Mouse (Mus musculus): ENCODE results near the gene Adamts4.
A peak's percentile ranks its signal among the peaks of the same experiment; 100 is the strongest.
"Not testable (repeated sequence)": the region's sequence is repeated elsewhere in the genome, so short reads cannot be mapped to it uniquely, and the experiment has no call there.

Adamts4 gene

DNA sequence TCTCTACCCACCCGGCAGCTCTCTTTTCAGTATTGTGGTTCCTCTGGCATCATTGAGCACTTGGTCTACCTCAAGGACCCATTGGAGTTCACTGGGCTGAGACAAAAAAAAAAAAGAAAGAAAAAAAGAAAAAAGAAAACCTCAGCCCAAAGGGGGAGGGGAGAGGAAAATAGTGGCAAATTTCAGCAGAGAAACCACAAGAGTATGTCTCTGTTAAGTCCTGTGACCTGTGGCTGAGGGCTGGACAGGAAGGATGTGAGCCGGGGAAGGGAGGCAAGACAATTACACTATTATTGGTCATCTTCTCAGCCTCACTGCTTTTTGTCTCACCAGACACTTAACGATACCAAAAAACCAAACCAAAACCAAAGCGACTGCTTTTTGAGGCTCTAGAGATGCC lies 18.4 kb upstream of the Adamts4 start:
- DNase-seq (ENCODE audit: low read depth, low spot score): no peak

DNA sequence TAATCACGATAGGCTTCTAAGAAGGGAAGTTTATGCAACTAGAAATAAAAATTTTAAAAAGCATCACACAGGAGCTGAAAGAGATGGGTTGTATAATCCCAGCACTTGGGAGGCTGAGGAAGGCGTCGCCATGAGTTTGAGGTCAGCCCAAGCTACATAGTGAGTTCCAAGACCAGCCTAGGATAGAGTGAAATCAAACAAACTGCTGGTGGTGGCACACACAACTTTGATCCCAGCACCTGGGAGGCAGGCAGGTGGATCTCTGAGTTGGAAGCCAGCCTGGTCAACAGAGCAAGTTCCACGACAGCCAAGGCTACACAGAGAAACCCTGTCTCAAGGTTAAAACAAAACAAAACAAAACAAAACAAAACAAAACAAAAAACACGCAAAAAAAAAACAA lies 17.9 kb upstream of the Adamts4 start:
- DNase-seq (ENCODE audit: low read depth, low spot score): no peak

DNA sequence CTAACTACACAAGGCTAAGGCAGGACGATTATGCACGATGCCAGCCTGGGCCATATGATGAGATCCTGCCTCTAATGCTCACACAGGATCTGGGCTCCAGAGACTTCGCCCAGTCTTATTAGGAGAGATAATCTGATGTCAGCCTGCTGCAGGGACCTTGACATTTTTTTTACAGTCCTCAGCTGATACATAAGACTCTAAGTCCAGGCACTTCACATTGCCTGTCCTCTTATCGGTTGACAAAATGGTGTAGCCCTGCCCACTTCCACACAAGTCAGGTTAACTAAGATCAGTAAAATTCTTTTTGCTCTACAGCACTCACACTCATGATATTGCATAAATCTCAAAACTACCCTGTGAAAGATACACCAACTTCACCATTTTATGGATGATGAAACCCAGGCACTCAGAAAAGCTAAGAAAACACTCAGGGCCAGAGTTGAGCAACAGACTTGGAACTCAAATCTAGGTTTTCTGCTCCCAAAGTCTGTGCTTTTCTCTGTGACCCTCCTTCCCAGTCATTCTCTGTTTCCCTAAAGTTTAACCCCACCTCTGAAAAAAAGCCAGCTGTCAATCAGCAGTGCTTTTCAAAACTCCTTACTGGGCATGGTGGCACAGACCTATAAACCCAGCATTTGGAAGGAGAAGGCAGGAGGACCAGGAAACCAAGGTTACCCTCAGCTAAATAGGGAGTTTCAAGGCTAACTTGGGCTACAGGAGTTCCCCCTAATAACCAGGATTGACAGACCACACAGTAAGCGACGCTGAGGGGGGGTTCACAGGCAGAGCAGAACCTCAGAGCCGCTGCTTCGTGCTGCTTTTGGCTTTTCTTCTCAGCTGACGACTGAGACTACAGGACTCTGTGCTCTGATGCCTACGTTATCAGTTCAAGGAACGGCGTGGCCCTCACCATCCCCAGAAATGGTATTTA lies 17.2 kb upstream of the Adamts4 start:
- no peak for DNase-seq (ENCODE audit: low read depth, low spot score)

DNA sequence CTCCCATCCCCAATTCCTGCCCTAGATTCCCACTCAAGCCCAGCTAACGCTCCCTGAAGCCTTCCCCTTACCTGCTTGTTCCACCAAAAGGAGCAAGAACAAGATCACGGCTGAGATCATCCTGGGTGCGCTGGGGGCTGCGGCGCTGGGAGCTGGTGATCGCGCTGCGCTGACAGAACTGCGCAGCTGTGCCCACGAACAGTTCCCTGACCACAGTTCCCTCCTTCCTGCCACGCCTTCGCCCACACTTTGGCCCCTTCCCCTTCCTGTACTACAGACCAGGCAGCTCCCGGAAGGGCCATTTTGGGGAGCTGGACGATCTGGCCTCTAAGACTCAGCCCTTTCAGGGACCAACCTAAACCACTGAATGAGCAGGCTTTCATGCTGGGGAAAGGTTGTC lies 16.1 kb upstream of the Adamts4 start, which contains the start of gene Fcer1g:
TSS of gene Fcer1g (minus strand) at position 240 of the 400 bp plus-strand sequence.
- DNase-seq (ENCODE audit: low read depth, low spot score): no peak

DNA sequence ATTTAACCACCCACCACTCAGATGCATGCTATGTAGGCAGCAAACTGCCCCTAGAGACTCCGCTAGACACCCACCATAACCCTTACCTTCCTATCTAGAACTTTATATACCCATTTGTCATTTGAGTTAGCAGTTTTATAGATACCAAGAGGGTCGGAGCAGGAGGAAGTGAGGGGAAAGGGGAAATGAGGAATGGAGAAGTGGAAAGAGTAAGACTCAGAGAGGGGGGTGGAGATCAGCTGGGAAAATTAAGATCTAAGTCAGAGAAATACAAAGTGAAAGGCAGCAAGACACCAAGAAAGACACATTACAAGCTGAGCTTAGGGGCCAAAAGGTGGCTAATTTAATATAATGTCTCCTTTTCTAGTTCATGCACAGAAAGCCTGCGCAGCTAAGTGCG lies 15.7 kb upstream of the Adamts4 start:
- DNase-seq (ENCODE audit: low read depth, low spot score): no peak

DNA sequence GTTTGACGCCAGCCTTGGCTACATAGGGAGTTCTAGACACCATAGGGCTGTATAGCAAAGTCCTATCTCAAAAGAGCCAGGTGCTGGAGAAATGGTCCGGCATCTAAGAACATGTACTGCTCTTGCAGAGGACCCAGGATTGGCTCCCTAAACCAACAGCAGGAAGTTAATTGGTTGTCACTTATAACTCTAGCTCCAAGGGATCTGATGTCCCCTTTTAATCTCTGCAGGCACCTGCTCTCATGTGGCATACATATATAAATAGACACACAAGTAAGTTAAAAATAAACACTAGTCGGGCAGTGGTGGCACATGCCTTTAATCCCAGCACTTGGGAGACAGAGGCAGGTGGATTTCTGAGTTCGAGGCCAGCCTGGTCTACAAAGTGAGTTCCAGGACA lies 14.4 kb upstream of the Adamts4 start:
- DNase-seq (ENCODE audit: low read depth, low spot score): peak; percentile 73

DNA sequence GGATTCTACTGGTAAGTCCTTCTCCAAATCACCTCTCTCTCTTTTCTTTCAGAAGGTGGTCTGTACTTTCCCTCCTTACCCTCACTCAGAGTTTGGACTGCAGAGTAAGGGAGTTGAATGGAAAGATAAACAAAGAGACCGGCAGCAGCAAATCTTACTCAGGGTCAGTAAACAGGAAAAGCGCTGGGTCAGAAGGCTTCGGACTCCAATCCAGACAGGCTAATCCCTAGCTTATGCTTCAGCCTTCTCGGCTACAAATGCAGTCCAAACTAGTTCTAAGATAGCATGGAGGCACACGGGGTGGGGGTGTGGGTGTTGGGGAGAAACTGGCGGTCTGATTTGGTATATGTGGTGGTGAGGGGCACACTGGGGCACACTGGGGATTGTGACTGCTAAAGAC lies 12.8 kb upstream of the Adamts4 start:
- DNase-seq (ENCODE audit: low read depth, low spot score): no peak

DNA sequence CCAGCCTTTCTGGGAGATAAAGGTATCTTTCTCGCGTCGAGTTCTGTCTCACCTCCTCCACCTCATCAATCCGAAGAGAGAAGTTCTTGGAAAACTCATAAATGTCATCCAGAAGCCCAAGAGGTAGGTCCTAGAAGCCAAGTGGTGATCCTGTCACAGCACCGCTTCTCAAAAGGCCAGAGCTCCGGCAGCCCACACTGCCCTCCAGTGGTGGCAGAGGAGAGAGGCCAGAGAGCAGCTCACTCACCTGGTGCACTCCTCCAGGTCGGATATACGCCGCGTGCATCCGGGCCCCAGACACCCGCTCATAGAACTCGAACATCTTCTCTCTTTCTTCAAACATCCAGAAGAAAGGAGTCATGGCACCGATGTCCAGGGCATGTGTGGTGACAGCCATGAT lies 11.8 kb upstream of the Adamts4 start:
- DNase-seq (ENCODE audit: low read depth, low spot score): no peak

DNA sequence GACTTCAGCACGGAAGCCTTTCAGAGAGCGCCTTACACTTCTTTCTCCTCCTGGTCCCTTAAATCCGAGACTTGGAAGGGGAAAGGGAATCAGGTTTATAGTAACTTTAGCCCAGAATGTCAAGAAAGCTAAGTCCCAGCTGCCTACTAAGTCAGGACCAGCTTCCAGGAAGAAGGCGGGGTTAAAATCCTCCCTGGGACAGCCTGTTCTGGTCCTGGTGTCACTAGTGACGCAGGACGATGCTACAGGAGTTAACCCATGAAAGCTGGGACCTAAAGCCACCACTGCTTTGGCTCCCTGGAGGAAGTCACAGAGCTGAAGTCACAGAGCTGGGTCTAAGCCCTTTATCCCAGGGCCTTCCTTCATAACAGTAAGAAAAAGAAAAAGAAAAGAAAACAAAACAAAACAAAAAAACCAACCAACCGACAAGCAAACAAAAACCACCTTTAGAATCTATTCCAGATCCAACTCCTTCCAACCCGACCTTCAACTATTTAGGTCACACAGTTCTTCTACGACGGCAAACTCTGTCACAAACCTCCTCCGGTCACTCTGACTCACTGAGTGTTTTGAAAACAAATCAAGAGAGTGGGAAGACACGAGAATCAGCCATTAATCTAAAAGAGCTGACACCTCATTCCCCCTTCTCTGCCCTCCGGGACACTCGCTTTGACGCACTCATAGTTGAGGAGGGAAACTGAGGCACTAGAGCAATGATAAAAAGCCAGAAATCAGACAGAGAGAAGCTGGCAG lies 10.1 kb upstream of the Adamts4 start:
- DNase-seq (ENCODE audit: low read depth, low spot score): peak; percentile 86

DNA sequence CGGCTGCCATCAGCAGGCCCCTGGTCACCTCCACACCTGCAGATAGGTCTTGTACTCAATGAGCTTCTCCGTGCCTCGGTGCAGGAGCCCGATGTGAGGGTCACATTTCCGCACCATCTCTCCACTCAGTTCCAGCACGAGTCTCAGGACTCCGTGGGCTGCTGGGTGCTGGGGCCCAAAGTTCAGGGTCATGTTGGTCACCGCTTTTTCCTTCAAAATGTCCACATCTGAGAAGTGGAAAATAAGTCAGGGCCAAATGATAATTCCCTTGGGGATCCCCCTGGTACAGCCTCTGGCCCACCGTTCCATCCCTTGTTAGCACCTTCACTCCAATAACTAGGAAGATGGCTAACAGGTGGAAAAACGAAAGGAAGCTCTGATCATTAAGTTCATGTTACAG lies 9.3 kb upstream of the Adamts4 start:
- DNase-seq (ENCODE audit: low read depth, low spot score): no peak

DNA sequence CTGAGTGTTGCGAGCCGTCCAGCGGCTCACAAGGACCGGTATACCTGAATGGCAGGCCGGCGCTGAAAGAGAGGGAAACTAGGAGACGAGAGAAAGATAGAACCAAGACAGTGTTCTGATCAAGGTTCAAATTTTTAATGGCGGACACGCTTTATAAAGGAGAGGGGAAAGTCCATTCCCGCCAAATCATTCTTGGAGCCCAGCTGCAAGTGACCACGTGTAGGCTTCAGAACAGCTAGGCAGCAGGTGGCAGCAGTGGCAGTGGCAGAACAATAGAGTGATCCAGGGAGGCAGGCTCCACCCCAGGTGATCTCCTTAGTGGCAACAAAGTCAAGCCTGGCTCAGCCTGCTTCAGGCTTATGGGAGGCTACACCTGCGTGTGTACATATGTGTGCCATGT lies 8.3 kb upstream of the Adamts4 start:
- not testable (repeated sequence) for DNase-seq (ENCODE audit: low read depth, low spot score)

DNA sequence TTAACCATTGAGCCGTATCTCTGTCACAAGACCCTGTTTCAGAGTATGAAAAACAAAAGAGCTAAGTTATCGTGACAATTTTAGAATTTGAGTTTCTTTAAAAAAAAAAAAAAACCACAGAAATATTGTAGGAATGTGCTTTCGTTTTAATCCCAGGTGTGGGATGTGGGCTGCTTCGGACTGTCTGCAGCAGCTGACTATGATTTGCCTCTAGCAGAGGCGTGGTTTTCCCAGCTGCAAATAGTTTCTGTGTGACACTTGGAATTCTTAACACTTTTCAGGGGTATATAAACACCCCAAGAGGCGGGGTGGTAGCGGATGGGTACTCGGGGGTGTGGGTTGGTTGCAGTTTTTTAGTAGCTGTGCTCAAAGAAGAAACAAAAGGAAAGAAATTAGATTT lies 4.9 kb upstream of the Adamts4 start:
- DNase-seq (ENCODE audit: low read depth, low spot score): no peak

DNA sequence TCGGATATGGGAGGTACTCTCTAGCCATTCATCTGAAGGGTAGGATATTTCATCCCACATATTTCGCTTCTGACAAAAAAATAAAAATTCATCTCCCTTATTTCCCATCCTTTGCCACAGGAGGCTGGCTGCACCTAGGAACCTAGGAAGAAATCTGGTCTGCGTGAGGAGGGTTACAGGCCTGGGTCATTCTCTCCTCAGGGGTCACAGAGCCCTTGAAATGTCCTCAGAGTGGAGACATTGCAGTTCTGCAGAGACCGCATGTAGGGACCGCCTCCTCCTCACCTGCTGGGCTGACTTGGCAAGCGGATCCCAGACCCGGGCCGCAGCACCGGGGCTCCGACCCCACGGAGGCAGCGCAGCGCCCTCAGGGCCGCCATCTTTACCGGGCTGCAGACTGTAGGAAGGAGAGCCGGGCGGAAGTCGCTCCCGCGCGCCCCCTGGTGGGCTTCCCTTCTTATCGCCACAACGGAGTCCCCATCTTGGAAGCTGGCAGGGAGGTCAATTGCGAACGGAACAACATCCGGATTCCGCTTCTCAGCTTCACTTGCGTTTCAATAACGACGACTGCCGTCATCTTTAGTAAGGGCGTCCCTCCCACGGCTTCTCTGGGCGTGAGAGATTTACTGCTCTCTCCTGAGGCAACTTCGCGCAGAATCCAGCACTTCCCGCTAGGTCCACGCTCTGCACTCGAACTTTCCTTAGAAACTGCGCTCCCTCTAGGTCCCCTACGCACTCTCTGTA lies 3.3 kb upstream of the Adamts4 start:
- DNase-seq (ENCODE audit: low read depth, low spot score): peak; percentile 99

DNA sequence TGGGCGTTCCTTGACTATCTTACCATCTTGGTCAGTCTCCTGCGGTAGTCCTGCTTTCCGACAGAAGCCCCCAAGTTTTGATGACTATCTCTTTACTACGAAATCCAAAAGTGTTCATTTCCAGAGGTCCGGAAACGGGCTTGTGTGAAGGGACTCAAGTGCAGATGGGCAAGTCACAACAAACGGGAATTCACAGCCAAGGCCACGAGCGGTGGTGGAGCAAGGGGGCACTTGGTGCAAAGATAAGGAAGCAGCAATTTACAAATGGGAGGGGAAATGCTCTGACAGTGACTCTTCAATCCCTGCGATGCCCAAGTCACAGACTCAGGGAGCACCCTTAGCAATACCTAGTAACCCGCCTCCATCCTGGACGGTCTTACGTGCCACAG lies 2.8 kb upstream of the Adamts4 start:
- DNase-seq (ENCODE audit: low read depth, low spot score): no peak

DNA sequence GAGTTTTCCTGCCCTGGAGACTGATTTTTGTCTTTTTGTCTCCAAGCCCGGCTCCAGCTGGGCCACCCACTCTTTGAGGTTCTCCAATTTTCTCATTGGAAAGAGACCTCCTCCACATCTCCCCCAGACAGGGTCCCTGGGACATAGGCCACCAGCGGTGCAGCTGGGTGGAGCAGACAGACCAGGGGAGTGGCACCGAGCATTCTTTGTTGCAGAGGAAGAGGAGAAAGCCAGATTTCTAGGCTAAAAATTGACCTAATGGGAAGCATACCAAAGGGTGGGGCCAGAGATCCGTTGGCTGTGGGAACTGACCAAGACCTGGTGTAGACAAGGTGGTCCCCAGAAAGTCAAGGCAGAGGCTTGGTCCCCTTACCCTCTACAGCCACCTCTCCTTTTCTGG lies 2.3 kb upstream of the Adamts4 start:
- no peak for DNase-seq (ENCODE audit: low read depth, low spot score)

DNA sequence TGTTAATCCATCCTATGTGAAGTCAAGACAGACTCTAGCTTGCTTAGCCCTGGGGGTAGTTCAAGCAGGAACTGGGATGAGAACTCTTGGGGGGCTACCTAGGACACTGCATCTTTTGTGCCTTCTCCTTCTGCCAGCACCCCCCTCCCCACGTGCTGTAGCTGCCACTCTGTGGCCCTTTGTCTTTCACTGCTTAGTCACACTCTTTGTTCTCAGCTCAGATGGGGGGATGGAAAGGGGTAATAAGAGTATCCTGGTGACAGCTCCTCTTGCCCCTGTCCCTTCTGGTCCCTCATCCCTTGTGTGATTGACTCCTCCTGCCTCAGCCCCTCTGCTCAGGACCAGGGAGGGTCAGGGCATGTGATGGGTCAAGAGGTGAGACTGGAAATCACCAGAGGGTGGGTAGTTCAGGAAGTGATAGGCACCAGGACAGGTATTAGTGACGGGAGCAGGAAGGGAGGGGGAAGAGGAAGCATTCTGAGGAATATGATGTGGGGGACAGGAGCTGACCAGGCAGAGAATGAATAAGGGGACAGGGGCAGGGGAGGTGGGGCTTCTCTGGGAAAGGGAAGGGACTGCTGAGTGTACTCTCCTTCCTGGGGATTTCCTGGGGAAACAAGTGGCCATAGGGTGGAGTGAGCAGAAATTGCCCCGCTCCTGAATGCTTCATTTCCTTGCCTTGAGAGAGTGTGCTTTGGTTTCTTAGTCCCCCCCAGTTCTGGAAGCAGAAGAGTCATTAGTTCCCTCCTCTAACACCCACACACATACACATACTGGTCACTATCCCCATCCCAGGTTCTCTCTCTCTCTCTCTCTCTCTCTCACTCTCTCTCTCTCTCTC lies 1.6 kb upstream of the Adamts4 start:
- DNase-seq (ENCODE audit: low read depth, low spot score): no peak

DNA sequence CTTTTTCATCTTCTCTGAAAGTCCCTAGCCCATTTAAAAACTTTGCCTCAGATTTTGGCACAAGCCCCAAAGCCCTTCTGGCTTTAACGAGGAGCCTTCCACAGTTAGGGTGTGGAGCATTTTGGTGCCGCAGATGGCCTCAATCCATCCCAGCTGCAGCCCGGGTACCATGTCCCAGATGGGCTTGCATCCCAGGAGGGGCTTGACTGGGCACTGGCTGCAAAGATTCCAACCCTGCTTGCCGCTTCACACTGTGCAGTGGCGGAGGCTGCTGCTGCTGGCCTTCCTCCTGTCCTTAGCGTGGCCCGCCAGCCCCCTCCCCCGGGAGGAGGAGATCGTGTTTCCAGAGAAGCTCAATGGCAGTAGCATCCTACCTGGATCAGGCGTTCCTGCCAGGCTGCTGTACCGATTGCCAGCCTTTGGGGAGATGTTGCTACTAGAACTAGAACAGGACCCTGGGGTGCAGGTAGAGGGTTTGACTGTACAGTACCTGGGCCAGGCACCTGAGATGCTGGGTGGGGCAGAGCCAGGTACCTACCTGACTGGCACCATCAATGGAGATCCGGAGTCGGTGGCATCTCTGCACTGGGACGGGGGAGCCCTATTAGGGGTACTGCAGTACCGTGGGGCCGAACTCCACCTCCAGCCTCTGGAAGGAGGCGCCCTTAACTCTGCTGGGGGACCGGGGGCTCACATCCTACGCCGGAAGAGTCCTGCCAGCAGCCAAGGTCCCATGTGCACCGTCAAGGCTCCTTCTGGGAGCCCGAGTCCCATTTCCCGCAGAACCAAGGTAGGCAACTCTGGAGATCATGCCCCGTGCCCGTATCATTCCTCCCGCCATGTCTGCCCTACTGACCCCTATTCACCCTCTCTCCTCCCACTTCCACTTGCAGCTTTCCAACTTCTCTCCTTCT lies 716 bp downstream of the Adamts4 start, which contains the start of gene Ndufs2:
TSS of gene Ndufs2 (minus strand) at position 709 of the 914 bp plus-strand sequence.
- DNase-seq (ENCODE audit: low read depth, low spot score): no peak

DNA sequence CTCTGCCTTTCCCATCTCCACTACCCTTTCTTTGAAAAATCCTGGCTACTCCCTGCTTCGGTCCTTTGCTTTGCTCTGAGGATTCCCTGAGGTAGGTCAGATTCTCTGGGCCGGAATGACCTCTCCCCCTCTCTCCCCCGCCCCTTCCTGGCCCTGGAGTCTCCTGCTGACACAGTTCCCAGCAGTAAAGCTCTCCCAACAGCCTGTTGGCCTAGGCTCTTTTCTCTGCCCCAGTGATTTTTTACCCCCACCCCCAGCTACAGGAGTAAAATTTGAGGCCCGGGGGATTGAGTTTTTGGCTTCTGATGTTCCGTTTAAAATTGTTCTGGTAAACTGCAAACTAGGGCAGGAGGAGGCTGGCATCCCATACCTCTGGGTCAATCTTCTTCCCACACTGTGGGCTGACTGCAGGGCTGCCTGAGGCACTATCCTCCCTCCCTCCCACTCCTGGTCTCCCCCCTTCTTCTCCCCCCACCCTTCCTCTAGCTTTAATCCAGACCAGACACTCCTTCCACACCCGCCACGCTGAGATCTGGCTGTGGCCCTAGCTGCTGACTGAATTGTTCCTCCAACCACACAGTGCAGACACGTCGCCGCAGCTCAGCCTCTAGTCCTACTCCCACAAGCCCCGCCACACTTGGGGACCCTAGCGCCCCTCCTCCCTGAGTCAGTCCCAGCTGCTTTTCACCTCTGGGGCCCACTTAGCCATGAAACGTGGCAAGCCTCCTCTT lies 1.5 kb downstream of the Adamts4 start:
- no peak for DNase-seq (ENCODE audit: low read depth, low spot score)

DNA sequence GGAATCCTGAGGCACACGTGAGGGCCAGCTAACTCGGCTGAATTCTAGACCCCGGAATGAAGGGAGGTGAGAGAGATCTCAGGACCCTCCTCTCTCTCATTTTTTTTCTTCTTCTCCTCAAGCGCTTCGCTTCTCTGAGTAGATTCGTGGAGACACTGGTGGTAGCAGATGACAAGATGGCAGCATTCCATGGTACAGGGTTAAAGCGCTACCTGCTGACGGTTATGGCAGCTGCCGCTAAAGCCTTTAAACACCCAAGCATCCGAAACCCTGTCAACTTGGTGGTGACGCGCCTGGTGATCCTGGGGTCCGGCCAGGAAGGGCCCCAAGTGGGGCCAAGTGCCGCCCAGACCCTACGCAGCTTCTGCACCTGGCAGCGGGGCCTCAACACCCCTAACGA lies 2.2 kb downstream of the Adamts4 start:
- no peak for DNase-seq (ENCODE audit: low read depth, low spot score)

Data from skeletal muscle tissue, adult 2 months (tissue).